Mouse (Mus musculus) cerebellum, adult 9-10 months (tissue): ENCODE data around the gene Pkp1.
A peak's percentile ranks its signal among the peaks of the same experiment; 100 is the strongest.

Source experiments
- DNase-seq: peaks from one replicate; pipeline ENCODE4 v3.0.0; 2022

The Pkp1 gene

GRCm38 (mm10) chr1:135918644-135919407 lies at the start of gene Pkp1:
Gene Pkp1 (minus strand): TSS chr1:135919207.
- DNase-seq = no peak

- DNase-seq = no peak
Measured at GRCm38 (mm10) chr1:135967739-135968138, 48.7 kb upstream of the Pkp1 start.

GRCm38 (mm10) chr1:135964561-135964960 lies 45.6 kb upstream of the Pkp1 start:
- DNase-seq = no peak

GRCm38 (mm10) chr1:135963177-135963576 lies 44.2 kb upstream of the Pkp1 start:
- no peak for DNase-seq

- peak; percentile 79 for DNase-seq
Measured at GRCm38 (mm10) chr1:135958483-135958882, 39.5 kb upstream of the Pkp1 start.

- DNase-seq = no peak
Measured at GRCm38 (mm10) chr1:135948871-135949270, 29.9 kb upstream of the Pkp1 start.

- no peak for DNase-seq
Measured at GRCm38 (mm10) chr1:135946247-135946646, 27.2 kb upstream of the Pkp1 start.

- DNase-seq = peak; percentile 38
Measured at GRCm38 (mm10) chr1:135945711-135946110, 26.7 kb upstream of the Pkp1 start.

GRCm38 (mm10) chr1:135944526-135945259 lies 25.7 kb upstream of the Pkp1 start:
- DNase-seq = peak; percentile 85

GRCm38 (mm10) chr1:135943713-135944112 lies 24.7 kb upstream of the Pkp1 start:
- no peak for DNase-seq

GRCm38 (mm10) chr1:135942116-135942515 lies 23.1 kb upstream of the Pkp1 start:
- DNase-seq = no peak

- no peak for DNase-seq
Measured at GRCm38 (mm10) chr1:135941259-135942006, 22.4 kb upstream of the Pkp1 start.

- DNase-seq = no peak
Measured at GRCm38 (mm10) chr1:135936091-135936490, 17.1 kb upstream of the Pkp1 start.

- DNase-seq = no peak
Measured at GRCm38 (mm10) chr1:135933704-135934293, 14.8 kb upstream of the Pkp1 start.

- no peak for DNase-seq
Measured at GRCm38 (mm10) chr1:135929876-135930275, 10.9 kb upstream of the Pkp1 start.

- no peak for DNase-seq
Measured at GRCm38 (mm10) chr1:135925848-135926247, 6.8 kb upstream of the Pkp1 start.

GRCm38 (mm10) chr1:135924377-135924994 lies 5.5 kb upstream of the Pkp1 start:
- DNase-seq = peak; percentile 72

GRCm38 (mm10) chr1:135923229-135923628 lies 4.2 kb upstream of the Pkp1 start:
- no peak for DNase-seq

- no peak for DNase-seq
Measured at GRCm38 (mm10) chr1:135917206-135917605, 1.8 kb downstream of the Pkp1 start.

- DNase-seq = no peak
Measured at GRCm38 (mm10) chr1:135916486-135917058, 2.4 kb downstream of the Pkp1 start.

- no peak for DNase-seq
Measured at GRCm38 (mm10) chr1:135913657-135914056, 5.3 kb downstream of the Pkp1 start.

- DNase-seq = no peak
Measured at GRCm38 (mm10) chr1:135909381-135909780, 9.6 kb downstream of the Pkp1 start.
